12 mouse cellular contexts compared by ENCODE assay signal in the genomic region with DNA sequence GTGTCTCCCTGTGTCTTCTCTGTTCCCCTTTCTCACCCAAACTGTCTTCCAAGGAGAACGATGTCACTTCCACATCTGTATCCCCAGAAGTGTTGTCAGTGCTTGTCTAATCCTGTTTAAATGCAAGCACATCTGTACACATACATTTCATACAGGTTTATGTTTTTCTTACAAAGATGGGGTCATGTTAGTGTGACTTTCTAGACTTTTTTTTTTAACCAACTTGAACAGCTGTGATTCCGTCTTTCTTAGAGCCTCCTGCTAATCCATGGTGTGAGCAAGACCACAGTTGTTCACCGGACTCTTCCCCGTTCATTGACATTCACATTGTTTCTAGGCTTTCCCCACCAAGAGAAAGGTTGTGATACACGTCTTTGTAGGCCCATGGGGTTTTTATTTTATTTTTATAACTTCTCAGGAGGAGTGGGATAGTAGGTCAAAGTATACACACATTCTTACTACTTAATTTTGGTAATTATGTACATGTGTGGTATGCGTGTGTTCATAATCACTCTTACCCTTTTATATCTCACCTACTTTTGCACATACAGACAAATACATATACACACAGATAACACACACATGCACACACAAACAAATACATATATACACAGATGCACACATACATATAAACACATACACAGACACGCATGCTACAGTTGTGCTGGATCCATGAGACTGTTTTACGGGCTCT.
"Had no signal": no experiment of that assay in that cellular context is flagged by ENCODE, and none has a peak within 500 bp of the region (broad histone marks: within the 10 kb centered on the region; RNA-seq: fewer than 3 reads in every experiment).

No protein-coding gene starts in this region.

- DNase-seq: retina, postnatal 1 day; right cerebral cortex, adult 18-20 months; right cerebral cortex, postnatal 14 days; right cerebral cortex, postnatal 25 days; right cerebral cortex, postnatal 4 days; spleen, adult 18-20 months; thymus, adult 18-20 months; thymus, adult 2 months; thymus, postnatal 14 days; thymus, postnatal 25 days; thymus, postnatal 36 days; thymus, postnatal 4 days had no signal
